Mouse (Mus musculus): ENCODE data around the gene Qsox2. TPM values are rescaled to one million over a fixed set of nuclear protein-coding genes. Genes with fewer than 3 reads are reported as not detected.

Qsox2 gene
- polyA plus RNA-seq, 1 experiment from 2014 or later = 23.8 TPM

- ATAC-seq = no peak
- WGBS = 15% methylated on average over 9 of the region's 9 CpGs
- Histone ChIP-seq H3K36me3 (ENCODE audit: control insufficient read depth, insufficient read depth, low read length) (peaks cover 22% of the 10 kb centered on the region), H3K9ac (ENCODE audit: low read depth, low read length) (no peak overlapping the region), H3K4me2 (ENCODE audit: low read depth, low read length) (no peak overlapping the region), H3K27ac (ENCODE audit: low read length) (no peak overlapping the region), H3K4me3 (ENCODE audit: low read length) (no peak overlapping the region), H3K27me3 (replicated peaks; ENCODE audit: control insufficient read depth, insufficient read depth, low read length) (peaks cover 50% of the 10 kb centered on the region), H3K4me1 (ENCODE audit: control insufficient read depth, insufficient read depth, low read length) (peaks cover 13% of the 10 kb centered on the region), H3K9me3 (ENCODE audit: control insufficient read depth, low read length) (no peaks in the 10 kb centered on the region)
These were observed 29.8 kb downstream of the Qsox2 start for GRCm38 (mm10) chr2:26207559-26207958.

DNA sequence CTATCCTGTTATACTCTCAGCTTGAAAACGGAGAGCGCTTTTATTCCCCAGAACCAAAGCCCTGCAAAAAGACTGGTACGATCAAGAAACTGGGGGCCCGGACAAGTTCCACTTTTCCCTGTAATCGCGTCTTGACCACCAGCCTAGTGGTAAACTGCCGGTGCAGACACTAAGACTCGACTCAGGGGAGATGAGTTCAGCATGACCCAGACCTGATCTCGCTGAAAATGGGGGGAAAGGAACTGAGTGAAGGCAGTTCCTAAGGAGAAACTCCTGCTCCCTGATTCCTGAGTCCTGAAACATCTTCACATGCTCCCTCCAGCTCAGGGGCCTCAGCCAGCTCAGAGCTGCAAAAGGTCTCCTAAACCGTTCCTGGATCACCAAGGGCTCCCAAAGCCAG lies 31.6 kb downstream of the Qsox2 start:
- WGBS = 17% methylated on average over 10 of the region's 10 CpGs
- H3K9ac ChIP-seq (ENCODE audit: low read depth, low read length) = no peak overlapping the region
- ATAC-seq = no peak

GRCm38 (mm10) chr2:26205126-26205525 lies 32.2 kb downstream of the Qsox2 start:
- Histone ChIP-seq H3K27me3 (replicated peaks; ENCODE audit: control insufficient read depth, insufficient read depth, low read length) (peaks cover 74% of the 10 kb centered on the region), H3K4me1 (ENCODE audit: control insufficient read depth, insufficient read depth, low read length) (peaks cover 13% of the 10 kb centered on the region), H3K4me2 (ENCODE audit: low read depth, low read length) (no peak overlapping the region), H3K36me3 (ENCODE audit: control insufficient read depth, insufficient read depth, low read length) (0 out of 2 replicates have a peak, but pooled peaks cover 5% of the 10 kb centered on the region), H3K9ac (ENCODE audit: low read depth, low read length) (no peak overlapping the region), H3K27ac (ENCODE audit: low read length) (no peak overlapping the region), H3K9me3 (ENCODE audit: control insufficient read depth, low read length) (no peaks in the 10 kb centered on the region), H3K4me3 (ENCODE audit: low read length) (no peak overlapping the region)
- WGBS = 2% methylated on average over 16 of the region's 16 CpGs
- ATAC-seq = no peak

More for the DNA sequence above, 31.6 kb downstream of the Qsox2 start:
- Histone ChIP-seq H3K27ac (ENCODE audit: low read length) (no peak overlapping the region), H3K27me3 (replicated peaks; ENCODE audit: control insufficient read depth, insufficient read depth, low read length) (peaks cover 68% of the 10 kb centered on the region), H3K4me2 (ENCODE audit: low read depth, low read length) (no peak overlapping the region), H3K4me3 (ENCODE audit: low read length) (no peak overlapping the region), H3K36me3 (ENCODE audit: control insufficient read depth, insufficient read depth, low read length) (peaks cover 7% of the 10 kb centered on the region), H3K4me1 (ENCODE audit: control insufficient read depth, insufficient read depth, low read length) (peaks cover 13% of the 10 kb centered on the region), H3K9me3 (ENCODE audit: control insufficient read depth, low read length) (no peaks in the 10 kb centered on the region)

GRCm38 (mm10) chr2:26202849-26203475 lies 34.4 kb downstream of the Qsox2 start:
- no peaks in the 10 kb centered on the region for H3K36me3 ChIP-seq (ENCODE audit: control insufficient read depth, insufficient read depth, low read length)
- no peak overlapping the region for H3K27ac ChIP-seq (ENCODE audit: low read length)
- no peak for ATAC-seq
- no peak overlapping the region for H3K9ac ChIP-seq (ENCODE audit: low read depth, low read length)
- peaks cover 8% of the 10 kb centered on the region; the same call in 1 of the 2 replicates for H3K4me1 ChIP-seq (ENCODE audit: control insufficient read depth, insufficient read depth, low read length)
- peaks cover 94% of the 10 kb centered on the region for H3K27me3 ChIP-seq (replicated peaks; ENCODE audit: control insufficient read depth, insufficient read depth, low read length)
- H3K4me3 ChIP-seq (ENCODE audit: low read length) = no peak overlapping the region
- 3% methylated on average over 36 of the region's 36 CpGs for WGBS
- H3K4me2 ChIP-seq (ENCODE audit: low read depth, low read length) = no peak overlapping the region
- H3K9me3 ChIP-seq (ENCODE audit: control insufficient read depth, low read length) = no peaks in the 10 kb centered on the region

DNA sequence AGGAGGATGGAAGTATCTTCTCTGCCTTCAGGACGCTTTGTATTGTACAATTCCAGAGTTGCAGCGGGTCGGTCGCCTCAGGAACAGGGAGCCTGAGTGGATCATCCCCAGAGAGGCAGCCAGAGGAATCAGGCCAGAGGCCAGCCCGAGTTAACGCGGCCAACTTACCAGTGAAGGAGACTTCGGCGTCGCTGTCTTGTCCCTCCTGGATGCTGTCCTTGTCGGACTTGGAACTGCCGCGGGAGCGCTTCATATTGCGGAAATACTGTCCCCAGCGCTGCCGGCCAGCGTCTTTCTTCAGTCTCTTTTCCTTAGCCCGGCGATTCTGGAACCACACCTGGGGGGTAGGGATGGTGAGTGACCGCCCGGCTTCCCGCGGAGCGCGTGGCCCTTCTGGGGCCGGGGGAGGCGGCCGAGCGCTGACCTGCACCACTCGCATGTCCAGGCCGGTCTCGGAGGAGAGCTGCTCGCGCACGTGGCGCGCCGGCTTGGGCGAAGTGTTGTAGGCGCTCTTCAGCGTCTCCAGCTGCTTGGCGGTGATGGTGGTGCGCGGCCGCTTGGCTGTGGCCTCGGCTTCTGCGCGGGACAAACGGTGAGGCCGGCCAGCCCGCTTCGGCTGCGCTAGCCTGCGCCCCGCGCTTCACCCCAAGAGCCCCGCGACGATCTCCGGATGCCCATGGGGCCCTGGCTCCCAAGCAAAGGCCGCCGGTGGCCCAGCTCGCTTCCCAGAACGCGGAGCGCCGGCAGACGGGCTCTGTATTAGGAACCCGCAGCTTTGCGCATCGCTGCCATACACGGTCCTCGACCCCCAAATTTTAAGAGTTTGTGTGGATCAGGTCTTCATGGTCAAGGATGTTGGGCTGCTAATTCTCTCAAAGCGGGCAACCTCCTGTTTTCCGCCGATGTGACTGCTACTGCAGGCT lies 35.1 kb downstream of the Qsox2 start:
- H3K27ac ChIP-seq (ENCODE audit: low read length) = no peak overlapping the region
- 1% methylated on average over 77 of the region's 77 CpGs for WGBS
- no peak overlapping the region for H3K4me3 ChIP-seq (ENCODE audit: low read length)
- H3K36me3 ChIP-seq (ENCODE audit: control insufficient read depth, insufficient read depth, low read length) = no peaks in the 10 kb centered on the region
- H3K4me2 ChIP-seq (ENCODE audit: low read depth, low read length) = no peak overlapping the region
- peaks cover 97% of the 10 kb centered on the region for H3K27me3 ChIP-seq (replicated peaks; ENCODE audit: control insufficient read depth, insufficient read depth, low read length)
- H3K9ac ChIP-seq (ENCODE audit: low read depth, low read length) = no peak overlapping the region
- peaks cover 7% of the 10 kb centered on the region; the same call in 1 of the 2 replicates for H3K4me1 ChIP-seq (ENCODE audit: control insufficient read depth, insufficient read depth, low read length)
- H3K9me3 ChIP-seq (ENCODE audit: control insufficient read depth, low read length) = no peaks in the 10 kb centered on the region
- no peak for ATAC-seq

DNA sequence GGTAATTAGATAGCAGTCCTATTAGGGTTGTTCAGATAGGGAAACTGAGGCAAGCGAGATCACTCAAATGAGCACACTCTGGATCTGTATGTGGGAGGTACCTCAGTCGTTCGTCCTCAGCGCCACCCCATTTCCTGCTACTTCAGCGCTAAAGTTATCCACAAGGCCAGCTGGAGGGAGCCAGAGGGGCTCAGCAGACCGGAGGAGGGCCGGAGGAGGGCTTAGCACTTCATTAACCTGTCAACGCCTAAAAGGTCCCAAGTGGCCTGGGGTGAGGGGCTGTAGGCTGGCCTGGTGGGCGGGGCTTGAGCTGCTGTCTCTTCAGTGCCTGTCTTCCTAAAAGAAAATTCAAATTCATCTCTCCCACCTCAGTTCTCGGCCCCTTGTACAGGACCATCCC lies 38.8 kb downstream of the Qsox2 start:
- no peaks in the 10 kb centered on the region for H3K36me3 ChIP-seq (ENCODE audit: control insufficient read depth, insufficient read depth, low read length)
- peaks cover 86% of the 10 kb centered on the region for H3K27me3 ChIP-seq (replicated peaks; ENCODE audit: control insufficient read depth, insufficient read depth, low read length)
- H3K9me3 ChIP-seq (ENCODE audit: control insufficient read depth, low read length) = no peaks in the 10 kb centered on the region
- peaks cover 2% of the 10 kb centered on the region; the same call in 1 of the 2 replicates for H3K4me1 ChIP-seq (ENCODE audit: control insufficient read depth, insufficient read depth, low read length)
- ATAC-seq = no peak
- WGBS = 2% methylated on average over 10 of the region's 10 CpGs
- H3K9ac ChIP-seq (ENCODE audit: low read depth, low read length) = no peak overlapping the region
- no peak overlapping the region; the same call in 1 of the 2 replicates for H3K4me2 ChIP-seq (ENCODE audit: low read depth, low read length)
- no peak overlapping the region for H3K27ac ChIP-seq (ENCODE audit: low read length)
- no peak overlapping the region for H3K4me3 ChIP-seq (ENCODE audit: low read length)

GRCm38 (mm10) chr2:26194552-26195339 lies 42.6 kb downstream of the Qsox2 start:
- Histone ChIP-seq H3K9me3 (ENCODE audit: control insufficient read depth, low read length) (no peaks in the 10 kb centered on the region), H3K27me3 (replicated peaks; ENCODE audit: control insufficient read depth, insufficient read depth, low read length) (peaks cover 60% of the 10 kb centered on the region), H3K36me3 (ENCODE audit: control insufficient read depth, insufficient read depth, low read length) (no peaks in the 10 kb centered on the region), H3K4me1 (ENCODE audit: control insufficient read depth, insufficient read depth, low read length) (peaks cover 2% of the 10 kb centered on the region; the same call in 1 of the 2 replicates), H3K4me3 (ENCODE audit: low read length) (no peak overlapping the region), H3K27ac (ENCODE audit: low read length) (no peak overlapping the region), H3K9ac (ENCODE audit: low read depth, low read length) (no peak overlapping the region), H3K4me2 (ENCODE audit: low read depth, low read length) (no peak overlapping the region)
- WGBS = 37% methylated on average over 7 of the region's 7 CpGs
- no peak for ATAC-seq

GRCm38 (mm10) chr2:26188517-26188916 lies 48.8 kb downstream of the Qsox2 start:
- Histone ChIP-seq H3K27ac (ENCODE audit: low read length) (no peak overlapping the region), H3K4me2 (ENCODE audit: low read depth, low read length) (no peak overlapping the region), H3K4me3 (ENCODE audit: low read length) (no peak overlapping the region), H3K9ac (ENCODE audit: low read depth, low read length) (no peak overlapping the region), H3K36me3 (ENCODE audit: control insufficient read depth, insufficient read depth, low read length) (no peaks in the 10 kb centered on the region), H3K27me3 (replicated peaks; ENCODE audit: control insufficient read depth, insufficient read depth, low read length) (peaks cover 10% of the 10 kb centered on the region), H3K9me3 (ENCODE audit: control insufficient read depth, low read length) (no peaks in the 10 kb centered on the region), H3K4me1 (ENCODE audit: control insufficient read depth, insufficient read depth, low read length) (no peaks in the 10 kb centered on the region; the same call in 1 of the 2 replicates)
- peak; percentile 56 for ATAC-seq
- WGBS = 58% methylated on average over 5 of the region's 5 CpGs

- H3K9ac ChIP-seq (ENCODE audit: low read depth, low read length) = no peak overlapping the region
- WGBS = 51% methylated on average over 3 of the region's 3 CpGs
- H3K4me3 ChIP-seq (ENCODE audit: low read length) = no peak overlapping the region
- no peak overlapping the region for H3K27ac ChIP-seq (ENCODE audit: low read length)
- no peaks in the 10 kb centered on the region for H3K36me3 ChIP-seq (ENCODE audit: control insufficient read depth, insufficient read depth, low read length)
- no peak overlapping the region for H3K4me2 ChIP-seq (ENCODE audit: low read depth, low read length)
- no peaks in the 10 kb centered on the region; the same call in 1 of the 2 replicates for H3K4me1 ChIP-seq (ENCODE audit: control insufficient read depth, insufficient read depth, low read length)
- no peaks in the 10 kb centered on the region for H3K27me3 ChIP-seq (replicated peaks; ENCODE audit: control insufficient read depth, insufficient read depth, low read length)
- H3K9me3 ChIP-seq (ENCODE audit: control insufficient read depth, low read length) = no peaks in the 10 kb centered on the region
- ATAC-seq = no peak
These were observed 53.0 kb downstream of the Qsox2 start for GRCm38 (mm10) chr2:26184352-26184751.

Data from intestine, embryonic 16.5 days (tissue).